Mouse (Mus musculus) midbrain, embryonic 10.5 days (tissue): ENCODE measurements at regions not wholly inside any gene's neighbourhood (a gene's known extent, or its start where the extent isn't known, plus 50 kb on each side); places are given as distances from the start of the nearest gene placed in this dataset.

Experiments
- DNase-seq: peaks from one replicate; pipeline ENCODE4 v3.0.0-alpha.2; 2017; ENCODE audit warnings: low spot score
- H3K27ac ChIP-seq: fragments of 300-500 bp; sonication (generic); replicated peaks from 2 replicates; pipeline ENCODE4 v1.5.1; 2016; ENCODE audit warnings: mild to moderate bottlenecking
- H3K27me3 ChIP-seq: fragments of 300-500 bp; sonication (generic); 2 replicates; pipeline ENCODE4 v1.6.1; 2016; ENCODE audit warnings: low read depth, mild to moderate bottlenecking; ENCODE audit not compliant: poor library complexity, severe bottlenecking
- H3K36me3 ChIP-seq: fragments of 300-500 bp; sonication (generic); 2 replicates; pipeline ENCODE4 v1.6.1; 2016; ENCODE audit warnings: mild to moderate bottlenecking, moderate library complexity
- H3K4me1 ChIP-seq: fragments of 300-500 bp; sonication (generic); 2 replicates; pipeline ENCODE4 v1.6.1; 2016
- H3K4me3 ChIP-seq: fragments of 300-500 bp; sonication (generic); 2 replicates; pipeline ENCODE4 v1.5.1; 2016; ENCODE audit warnings: mild to moderate bottlenecking, moderate library complexity
- H3K9me3 ChIP-seq: fragments of 300-500 bp; sonication (generic); replicated peaks from 2 replicates; pipeline ENCODE4 v1.6.1; 2016; ENCODE audit warnings: mild to moderate bottlenecking
- WGBS: fragments of 180-500 bp; shearing (Covaris S2); methylation state at CpG from one replicate; pipeline ENCODE4 v1.1.7; 2016; 5-methylcytosine and 5-hydroxymethylcytosine counted together

DNA sequence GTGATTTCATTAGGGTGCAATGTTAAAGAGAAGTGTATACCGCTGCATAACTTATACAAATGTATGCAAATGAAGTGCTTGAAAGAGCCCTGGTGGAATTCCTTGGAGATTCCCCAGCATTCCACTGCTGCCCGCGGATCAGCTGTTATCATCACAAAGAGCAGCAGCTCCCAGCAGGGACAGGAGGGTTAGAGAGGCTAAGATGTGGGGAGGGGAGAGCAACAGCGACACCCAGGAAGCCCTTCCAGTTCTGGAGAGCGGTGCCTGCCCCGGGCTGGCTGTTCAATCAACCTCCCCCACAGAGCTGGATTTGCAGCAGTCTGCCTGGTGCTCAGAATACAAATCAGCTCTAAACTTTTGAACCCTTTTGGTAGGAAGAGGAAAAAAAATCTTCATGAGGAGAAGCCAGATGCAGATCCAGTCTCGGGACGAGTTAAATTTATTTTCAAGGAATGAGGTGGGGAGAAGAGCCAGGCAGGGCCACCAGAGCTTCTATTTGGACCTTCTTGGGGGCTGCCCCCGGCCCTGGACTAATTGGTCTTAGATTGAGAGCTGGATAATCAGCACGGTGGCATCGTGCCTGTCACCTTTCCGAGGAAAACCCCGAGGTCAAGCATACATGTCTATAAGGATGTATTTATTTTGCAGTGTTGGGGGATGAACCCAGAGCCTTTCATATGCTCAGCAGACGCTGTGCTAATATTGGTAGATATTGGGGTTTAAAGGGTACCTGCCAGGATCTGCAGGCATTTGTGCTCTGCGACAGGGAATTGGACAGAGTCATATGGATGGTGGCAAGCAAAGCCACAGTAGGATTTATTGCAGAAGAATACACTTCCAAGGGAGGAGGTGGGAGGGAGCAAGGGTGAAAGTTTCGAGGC, 344.7 kb downstream of the Eipr1 start:
- Histone ChIP-seq H3K4me3 (peak overlapping the region; percentile 37), H3K27ac (peak overlapping the region; percentile 83), H3K9me3 (no peaks in the 10 kb centered on the region), H3K27me3 (peaks cover 10% of the 10 kb centered on the region; the same call in 1 of the 2 replicates), H3K4me1 (peaks cover 34% of the 10 kb centered on the region), H3K36me3 (no peaks in the 10 kb centered on the region)
- WGBS, result 9% methylated on average over 16 of the region's 16 CpGs
- DNase-seq, result peak; percentile 77

- 60% methylated on average over 3 of the region's 3 CpGs for WGBS
- 0 out of 2 replicates have a peak overlapping the region, but pooled peaks have one; percentile 38 for H3K27ac ChIP-seq
- 0 out of 2 replicates have a peak, but pooled peaks cover 5% of the 10 kb centered on the region for H3K9me3 ChIP-seq
- peaks cover 29% of the 10 kb centered on the region for H3K4me1 ChIP-seq
- H3K4me3 ChIP-seq, result no peak overlapping the region
- no peak for DNase-seq
- H3K36me3 ChIP-seq, result no peaks in the 10 kb centered on the region
- peaks cover 10% of the 10 kb centered on the region; the same call in 1 of the 2 replicates for H3K27me3 ChIP-seq
These were observed 348.5 kb downstream of the Eipr1 start for GRCm38 (mm10) chr12:29100042-29100570.

DNA sequence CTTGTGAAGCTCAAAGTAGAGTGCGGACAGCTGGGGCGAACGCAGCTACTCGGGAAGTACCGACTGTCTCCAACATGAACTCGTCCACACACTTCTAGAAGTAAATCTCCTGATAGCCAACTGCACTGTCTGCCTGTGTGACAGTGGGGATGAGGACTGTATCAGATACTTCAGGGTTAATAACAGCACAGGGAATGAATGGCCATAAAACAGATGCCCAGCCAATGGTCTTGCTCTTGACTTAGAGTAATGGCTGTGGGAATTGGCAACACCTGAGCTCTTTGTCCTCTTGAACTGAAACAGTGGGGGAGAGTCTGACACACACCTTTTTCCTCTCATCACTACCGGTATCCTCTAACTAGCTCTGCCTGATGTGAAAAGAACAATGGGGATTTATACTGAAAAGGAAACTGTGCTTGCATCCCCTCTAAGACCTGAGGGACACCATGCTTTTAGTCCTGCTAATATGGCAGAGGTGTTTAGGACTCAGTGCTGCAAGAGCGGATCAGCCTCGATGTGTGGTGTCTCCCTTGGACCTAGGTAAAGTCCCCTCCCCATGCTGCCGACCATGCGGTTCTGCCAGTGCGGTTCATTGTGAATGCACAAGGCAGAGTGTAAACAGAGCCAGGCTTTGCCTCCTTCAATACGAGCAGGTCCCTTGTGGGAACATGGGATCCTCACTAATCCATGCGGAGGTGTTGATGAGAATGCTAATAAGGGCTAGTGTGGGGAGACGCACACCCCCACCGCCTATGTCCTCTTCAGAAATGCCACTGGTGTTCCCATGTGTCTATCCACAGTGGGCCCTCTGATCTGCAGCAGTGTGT, 355.5 kb downstream of the Eipr1 start:
- DNase-seq, result peak; percentile 40
- Histone ChIP-seq H3K4me1 (peaks cover 31% of the 10 kb centered on the region), H3K27ac (peak overlapping the region; percentile 67), H3K4me3 (no peak overlapping the region), H3K27me3 (peaks cover 45% of the 10 kb centered on the region; the same call in 1 of the 2 replicates), H3K9me3 (0 out of 2 replicates have a peak, but pooled peaks cover 4% of the 10 kb centered on the region), H3K36me3 (no peaks in the 10 kb centered on the region)
- 67% methylated on average over 16 of the region's 16 CpGs for WGBS

GRCm38 (mm10) chr12:29107720-29108051, 356.1 kb downstream of the Eipr1 start:
- no peak overlapping the region for H3K4me3 ChIP-seq
- H3K27ac ChIP-seq, result peak overlapping the region; percentile 67
- H3K9me3 ChIP-seq, result no peaks in the 10 kb centered on the region
- H3K36me3 ChIP-seq, result no peaks in the 10 kb centered on the region
- H3K27me3 ChIP-seq, result peaks cover 46% of the 10 kb centered on the region; the same call in 1 of the 2 replicates
- no peak for DNase-seq
- 84% methylated on average over 3 of the region's 3 CpGs for WGBS
- peaks cover 31% of the 10 kb centered on the region for H3K4me1 ChIP-seq

GRCm38 (mm10) chr12:29118336-29118735, 366.7 kb downstream of the Eipr1 start:
- 89% methylated on average over 2 of the region's 2 CpGs for WGBS
- no peaks in the 10 kb centered on the region for H3K27me3 ChIP-seq
- no peaks in the 10 kb centered on the region for H3K36me3 ChIP-seq
- no peak overlapping the region for H3K27ac ChIP-seq
- H3K4me3 ChIP-seq, result no peak overlapping the region
- H3K4me1 ChIP-seq, result peaks cover 11% of the 10 kb centered on the region
- DNase-seq, result no peak
- H3K9me3 ChIP-seq, result no peaks in the 10 kb centered on the region

GRCm38 (mm10) chr12:29121159-29121558, 369.6 kb downstream of the Eipr1 start:
- H3K36me3 ChIP-seq, result no peaks in the 10 kb centered on the region
- WGBS, result 56% methylated on average over 2 of the region's 2 CpGs
- peaks cover 11% of the 10 kb centered on the region for H3K4me1 ChIP-seq
- no peaks in the 10 kb centered on the region for H3K9me3 ChIP-seq
- no peak overlapping the region for H3K4me3 ChIP-seq
- H3K27ac ChIP-seq, result no peak overlapping the region; the same call in 1 of the 2 replicates
- no peak for DNase-seq
- H3K27me3 ChIP-seq, result no peaks in the 10 kb centered on the region

GRCm38 (mm10) chr12:29122931-29123330, 371.3 kb downstream of the Eipr1 start:
- Histone ChIP-seq H3K36me3 (no peaks in the 10 kb centered on the region), H3K9me3 (no peaks in the 10 kb centered on the region), H3K27ac (no peak overlapping the region), H3K4me1 (peaks cover 11% of the 10 kb centered on the region), H3K4me3 (no peak overlapping the region), H3K27me3 (no peaks in the 10 kb centered on the region)
- no peak for DNase-seq
- whole genome bisulfite sequencing, result 81% methylated on average over 4 of the region's 4 CpGs

GRCm38 (mm10) chr12:29124079-29124668, 372.6 kb downstream of the Eipr1 start:
- 86% methylated on average over 7 of the region's 7 CpGs for WGBS
- no peak for DNase-seq
- H3K4me1 ChIP-seq, result peaks cover 11% of the 10 kb centered on the region

DNA sequence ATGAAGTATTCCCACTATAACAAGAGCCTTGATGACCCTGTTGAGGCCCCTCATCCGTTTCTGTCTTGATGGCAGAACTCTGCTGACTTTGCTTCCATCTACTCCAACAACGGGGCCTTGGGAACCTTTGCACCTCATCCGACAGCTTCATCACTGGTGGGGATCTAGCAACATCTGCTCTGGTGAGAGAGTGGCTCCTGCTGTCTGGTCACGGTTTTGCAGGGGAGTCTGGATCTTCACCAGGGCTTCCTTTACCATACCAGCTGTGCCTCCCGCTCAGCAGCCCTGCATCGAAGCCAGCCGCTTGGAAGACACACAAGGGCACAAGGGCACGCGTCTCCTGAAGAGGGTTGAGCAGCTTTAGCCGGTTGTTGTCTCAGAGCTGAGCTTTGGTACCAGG, 377.2 kb downstream of the Eipr1 start:
- Histone ChIP-seq H3K36me3 (no peaks in the 10 kb centered on the region), H3K4me1 (no peaks in the 10 kb centered on the region), H3K27ac (no peak overlapping the region), H3K4me3 (no peak overlapping the region), H3K27me3 (peaks cover 3% of the 10 kb centered on the region; the same call in 1 of the 2 replicates), H3K9me3 (no peaks in the 10 kb centered on the region)
- DNase-seq, result peak; percentile 40
- WGBS, result 64% methylated on average over 10 of the region's 10 CpGs

More at GRCm38 (mm10) chr12:29124079-29124668, 372.6 kb downstream of the Eipr1 start:
- H3K27me3 ChIP-seq, result no peaks in the 10 kb centered on the region
- H3K36me3 ChIP-seq, result no peaks in the 10 kb centered on the region
- no peaks in the 10 kb centered on the region for H3K9me3 ChIP-seq
- no peak overlapping the region for H3K4me3 ChIP-seq
- no peak overlapping the region; the same call in 1 of the 2 replicates for H3K27ac ChIP-seq

- 80% methylated on average over 4 of the region's 4 CpGs for WGBS
These were observed 377.7 kb downstream of the Eipr1 start for GRCm38 (mm10) chr12:29129331-29129730.

GRCm38 (mm10) chr12:29134326-29134725, 382.7 kb downstream of the Eipr1 start:
- H3K4me1 ChIP-seq, result no peaks in the 10 kb centered on the region
- 87% methylated on average over 2 of the region's 2 CpGs for WGBS

More at GRCm38 (mm10) chr12:29129331-29129730, 377.7 kb downstream of the Eipr1 start:
- no peaks in the 10 kb centered on the region for H3K36me3 ChIP-seq
- H3K4me1 ChIP-seq, result no peaks in the 10 kb centered on the region
- H3K9me3 ChIP-seq, result no peaks in the 10 kb centered on the region
- H3K4me3 ChIP-seq, result no peak overlapping the region
- H3K27me3 ChIP-seq, result peaks cover 3% of the 10 kb centered on the region; the same call in 1 of the 2 replicates
- no peak for DNase-seq
- H3K27ac ChIP-seq, result no peak overlapping the region

DNA sequence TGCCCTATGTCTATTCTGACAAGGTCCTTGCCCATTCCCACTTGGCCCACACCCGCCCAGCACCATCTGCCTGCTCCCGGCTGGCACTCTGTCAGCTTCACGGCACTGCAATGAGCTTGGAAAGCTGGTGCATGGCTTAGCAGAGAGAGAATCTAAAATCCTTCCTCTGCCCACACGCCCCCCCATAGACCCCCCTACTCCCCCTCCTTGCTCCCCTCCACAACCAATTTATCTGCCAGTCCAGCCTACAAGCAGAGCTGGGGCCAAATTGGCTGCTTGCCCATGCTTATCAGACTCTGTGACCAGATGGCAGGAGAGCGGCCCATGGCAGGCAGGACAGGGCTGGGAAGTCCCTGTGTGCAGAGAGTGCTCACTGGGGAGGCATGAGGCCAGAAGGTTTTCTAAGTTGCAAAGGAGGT, 385.3 kb downstream of the Eipr1 start:
- Histone ChIP-seq H3K4me1 (peaks cover 14% of the 10 kb centered on the region), H3K27ac (no peak overlapping the region), H3K4me3 (no peak overlapping the region), H3K36me3 (no peaks in the 10 kb centered on the region), H3K27me3 (no peaks in the 10 kb centered on the region), H3K9me3 (no peaks in the 10 kb centered on the region)
- WGBS, result 88% methylated on average over 5 of the region's 5 CpGs
- no peak for DNase-seq

More at GRCm38 (mm10) chr12:29134326-29134725, 382.7 kb downstream of the Eipr1 start:
- peaks cover 3% of the 10 kb centered on the region; the same call in 1 of the 2 replicates for H3K27me3 ChIP-seq
- DNase-seq, result no peak
- no peaks in the 10 kb centered on the region for H3K36me3 ChIP-seq
- no peak overlapping the region for H3K4me3 ChIP-seq
- no peak overlapping the region for H3K27ac ChIP-seq
- no peaks in the 10 kb centered on the region for H3K9me3 ChIP-seq
